Mouse (Mus musculus) monocyte, adult 2 months (primary cell): ENCODE results near the gene Fermt1.

Experiments
- DNase-seq, 2 experiments: peaks; one replicate each; pipeline ENCODE4 v3.0.0; 2022; ENCODE audit warnings: low spot score in 2 of 2, low read depth in 1 of 2

Fermt1 gene

DNA sequence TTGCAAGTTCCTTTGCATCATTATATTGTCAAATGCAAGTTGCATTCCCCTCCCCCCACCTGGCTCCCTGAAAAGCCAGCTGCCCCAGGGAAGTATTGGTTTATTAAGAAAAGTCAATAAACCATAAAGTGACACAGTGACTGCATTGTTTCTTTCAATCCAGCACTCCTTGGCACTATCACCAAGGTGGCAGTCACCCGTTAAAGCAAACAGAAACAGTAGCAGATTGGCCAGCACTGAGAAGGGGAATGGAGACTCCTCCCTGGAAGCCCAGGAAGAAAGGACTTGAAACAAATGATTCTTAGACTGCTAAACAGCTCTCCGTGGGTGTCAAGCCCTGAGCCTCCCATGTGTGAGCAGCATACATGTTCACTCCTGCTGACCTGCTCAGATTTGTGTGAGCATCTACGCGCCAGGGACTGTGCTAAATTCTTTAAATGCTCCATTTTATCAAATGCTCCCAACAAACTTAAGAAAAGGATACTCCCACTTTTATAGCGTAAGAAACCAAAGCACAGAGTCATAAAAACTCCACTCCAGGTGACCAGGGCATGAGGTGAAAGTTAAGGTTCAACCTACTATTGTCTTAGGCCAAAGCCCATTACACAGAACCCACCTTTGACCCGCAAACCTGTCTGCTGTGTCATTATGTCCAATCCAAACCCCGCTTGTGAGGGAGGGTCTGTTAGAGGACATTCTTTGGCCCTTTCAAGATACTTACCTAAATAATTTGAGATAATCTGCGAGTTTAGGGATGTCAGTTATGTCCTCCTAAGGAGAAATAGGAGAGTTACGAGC is 23.4 kb downstream of the Fermt1 start:
- DNase-seq, result no peak

DNA sequence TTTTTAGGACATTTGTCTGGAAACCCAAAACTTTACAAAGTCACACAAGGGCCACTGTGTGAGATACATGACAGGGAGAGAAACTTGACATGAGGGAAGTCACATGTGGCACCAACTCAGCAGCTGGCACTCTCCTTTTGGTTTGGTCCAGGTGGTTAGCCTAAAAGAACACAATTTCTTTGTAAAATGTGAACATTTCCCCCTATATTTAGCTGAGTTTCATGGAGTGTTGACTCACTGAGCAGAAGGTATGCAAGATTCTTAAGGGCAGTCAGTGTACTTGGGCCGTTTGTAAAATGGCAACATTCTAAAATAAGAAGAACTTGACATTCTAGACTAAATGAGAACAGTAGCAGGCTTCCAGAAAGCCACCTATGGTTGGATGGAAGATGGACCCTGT is 30.9 kb downstream of the Fermt1 start:
- no peak for DNase-seq

DNA sequence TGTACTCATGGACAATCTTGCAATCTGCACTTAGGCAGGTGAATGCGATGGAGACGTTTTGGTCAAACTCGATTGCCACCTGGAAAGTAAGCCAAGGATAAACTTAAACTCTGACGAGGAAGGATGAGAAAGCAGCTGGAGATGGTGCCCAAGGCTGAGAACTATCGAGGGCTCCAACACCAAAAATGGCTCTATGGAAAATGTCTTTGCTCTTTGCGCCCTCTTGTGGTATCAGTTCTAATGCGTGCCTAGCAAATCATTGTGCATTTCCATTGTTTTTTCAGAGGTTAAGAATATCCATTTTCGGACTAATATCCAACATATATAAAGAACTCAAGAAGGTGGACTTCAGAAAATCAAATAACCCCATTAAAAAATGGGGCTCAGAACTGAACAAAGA is 38.9 kb downstream of the Fermt1 start:
- DNase-seq, result no peak

DNA sequence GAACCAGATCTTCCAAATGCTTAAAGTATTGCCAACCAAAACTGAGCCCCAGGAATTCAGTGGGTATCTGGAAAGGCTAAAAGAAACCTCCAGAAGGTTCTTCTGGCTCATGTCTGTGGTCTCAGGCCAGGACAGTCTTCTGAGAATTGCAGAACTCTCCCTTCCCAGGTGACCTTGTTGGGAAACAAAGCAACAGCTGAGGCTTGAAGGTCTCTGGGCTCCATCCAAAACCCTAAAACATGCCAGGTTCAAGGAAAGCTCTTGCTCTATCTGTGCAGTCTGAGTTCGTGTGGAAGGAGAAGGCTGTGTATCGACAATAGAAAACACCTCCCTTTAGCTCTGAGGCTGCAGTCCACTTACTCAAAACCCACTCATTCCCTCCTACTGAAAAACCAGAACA is 40.7 kb downstream of the Fermt1 start:
- no peak for DNase-seq

DNA sequence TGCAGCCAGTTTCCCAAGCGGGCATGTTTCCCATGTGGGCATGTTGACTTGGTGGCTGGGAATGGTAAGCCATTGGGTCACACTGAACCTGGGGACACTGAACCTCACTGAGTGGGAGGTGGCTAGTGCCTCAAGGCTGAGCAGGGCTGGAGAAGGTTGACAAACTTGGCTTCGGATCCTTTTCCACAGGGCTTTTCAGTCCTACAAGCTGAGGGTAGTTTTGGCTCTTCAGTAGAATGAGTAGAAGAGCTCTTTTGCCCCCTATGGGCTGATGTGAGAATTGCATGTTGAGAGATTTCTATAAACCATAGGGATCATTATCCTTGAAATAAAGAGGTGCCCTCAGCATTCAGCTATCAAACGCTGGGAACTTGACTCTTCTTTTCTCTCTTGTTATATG is 42.2 kb downstream of the Fermt1 start:
- no peak for DNase-seq

DNA sequence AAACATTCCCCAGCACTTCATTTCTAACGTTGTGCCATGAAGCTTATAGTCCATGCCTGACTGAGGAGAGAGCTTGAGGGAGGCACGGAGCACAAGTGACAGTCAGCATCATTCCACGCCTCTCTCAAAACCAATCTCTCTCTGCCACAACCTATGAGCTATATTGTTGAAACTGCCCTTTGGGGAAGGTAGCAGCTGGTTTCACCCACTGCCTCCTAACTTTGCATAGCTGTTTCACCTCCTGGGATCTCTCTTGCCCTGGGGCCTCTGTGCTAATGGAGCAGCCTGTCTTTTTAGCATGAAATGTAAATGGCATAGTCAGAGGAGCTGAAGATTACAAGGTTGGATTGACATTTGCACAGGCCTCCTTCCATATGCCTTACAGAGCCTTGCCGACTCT is 43.6 kb downstream of the Fermt1 start:
- no peak for DNase-seq

DNA sequence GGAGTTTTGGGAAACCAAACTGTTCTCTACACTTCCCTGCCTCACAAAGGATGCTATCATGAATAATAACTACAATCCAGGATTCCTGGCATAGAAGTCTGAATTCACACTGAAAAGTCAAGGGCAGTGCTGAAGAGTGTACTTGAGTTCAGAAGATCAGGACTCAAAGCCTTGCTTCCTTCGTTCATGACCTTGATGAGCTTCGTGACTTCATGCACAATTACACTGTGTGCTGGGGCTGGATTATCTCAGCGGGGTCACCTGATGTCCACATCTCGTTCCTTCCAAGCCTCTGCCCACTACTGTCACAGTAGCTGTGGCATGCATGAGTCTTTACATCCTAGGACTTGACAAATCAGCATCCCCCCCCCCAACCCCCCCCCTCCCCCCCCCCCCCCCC is 44.1 kb downstream of the Fermt1 start:
- DNase-seq, result no peak

DNA sequence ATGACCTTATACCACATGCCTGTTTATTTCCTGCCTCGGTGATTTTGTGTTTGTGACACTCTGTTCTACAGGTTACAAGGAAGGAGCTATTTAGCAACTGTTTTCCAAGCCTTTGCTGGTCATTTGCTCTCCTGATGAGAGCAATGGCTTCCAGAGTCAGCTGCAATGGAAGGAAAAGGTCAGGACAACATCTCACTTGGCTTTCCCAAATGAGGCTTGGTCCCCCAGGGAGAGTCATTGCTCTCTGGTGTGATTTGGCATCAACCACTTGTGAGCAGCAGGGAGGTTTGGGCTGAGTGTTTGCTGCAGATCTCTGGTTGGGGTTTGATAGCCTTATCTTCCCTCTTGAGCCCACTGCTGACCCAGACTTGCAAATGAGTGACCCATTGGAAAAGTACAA is 45.1 kb downstream of the Fermt1 start:
- DNase-seq, result no peak

DNA sequence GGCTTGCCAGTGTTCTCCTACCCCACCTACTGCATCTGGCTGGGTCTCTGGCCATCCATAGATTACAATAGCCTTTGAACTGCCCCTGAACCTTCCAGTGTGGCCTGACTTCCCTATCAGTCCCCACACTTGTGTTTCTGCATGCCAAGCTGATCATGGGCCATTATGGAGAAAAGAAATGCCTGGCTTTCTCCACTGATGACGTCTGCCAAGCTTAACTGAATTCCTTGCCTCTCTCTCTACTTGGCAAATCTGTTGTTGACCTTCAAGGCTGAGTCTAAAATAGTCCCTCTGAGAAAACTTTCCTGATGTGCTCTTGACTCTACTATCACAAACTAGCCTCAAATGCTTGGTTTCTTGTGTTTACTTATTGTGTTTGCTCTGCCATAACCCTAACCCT is 47.5 kb downstream of the Fermt1 start:
- no peak for DNase-seq

DNA sequence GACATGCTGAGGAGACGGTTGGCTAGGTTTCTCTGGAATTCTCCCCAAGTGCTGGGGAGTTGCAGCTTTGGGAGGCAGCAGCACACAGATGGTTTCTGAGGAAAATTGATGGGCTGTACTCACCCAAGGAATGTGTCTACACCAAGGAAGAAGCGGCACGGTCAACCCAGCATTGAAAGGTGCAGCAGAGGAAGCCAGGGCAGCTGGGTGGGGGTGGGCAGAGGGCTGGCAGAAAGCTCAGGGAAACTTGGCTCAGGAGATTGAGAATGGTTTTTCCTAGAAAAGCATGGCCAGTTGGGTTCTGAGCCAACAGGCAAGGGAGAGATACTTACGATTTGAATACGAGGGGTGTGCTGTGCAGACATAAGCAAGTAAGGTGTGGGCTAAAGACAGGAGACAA is 51.9 kb downstream of the Fermt1 start:
- no peak for DNase-seq

DNA sequence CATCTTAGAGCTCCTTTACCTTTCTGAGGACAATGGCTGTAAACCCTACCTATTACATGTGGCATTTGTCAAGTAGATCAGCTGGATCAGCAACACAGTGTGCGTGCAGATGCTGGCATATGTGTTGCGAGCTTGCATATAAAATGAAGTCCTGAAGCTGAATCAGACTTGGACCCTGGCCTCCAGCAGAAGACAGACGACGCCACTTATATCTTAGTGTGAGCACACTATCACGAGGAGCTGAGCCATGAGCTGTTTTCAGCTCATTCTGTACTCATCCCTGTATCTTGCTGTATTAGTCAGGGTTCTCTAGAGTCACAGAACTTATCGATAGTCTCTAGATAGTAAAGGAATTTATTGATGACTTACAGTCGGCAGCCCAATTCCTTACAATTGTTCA is 60.4 kb downstream of the Fermt1 start:
- DNase-seq, result no peak

DNA sequence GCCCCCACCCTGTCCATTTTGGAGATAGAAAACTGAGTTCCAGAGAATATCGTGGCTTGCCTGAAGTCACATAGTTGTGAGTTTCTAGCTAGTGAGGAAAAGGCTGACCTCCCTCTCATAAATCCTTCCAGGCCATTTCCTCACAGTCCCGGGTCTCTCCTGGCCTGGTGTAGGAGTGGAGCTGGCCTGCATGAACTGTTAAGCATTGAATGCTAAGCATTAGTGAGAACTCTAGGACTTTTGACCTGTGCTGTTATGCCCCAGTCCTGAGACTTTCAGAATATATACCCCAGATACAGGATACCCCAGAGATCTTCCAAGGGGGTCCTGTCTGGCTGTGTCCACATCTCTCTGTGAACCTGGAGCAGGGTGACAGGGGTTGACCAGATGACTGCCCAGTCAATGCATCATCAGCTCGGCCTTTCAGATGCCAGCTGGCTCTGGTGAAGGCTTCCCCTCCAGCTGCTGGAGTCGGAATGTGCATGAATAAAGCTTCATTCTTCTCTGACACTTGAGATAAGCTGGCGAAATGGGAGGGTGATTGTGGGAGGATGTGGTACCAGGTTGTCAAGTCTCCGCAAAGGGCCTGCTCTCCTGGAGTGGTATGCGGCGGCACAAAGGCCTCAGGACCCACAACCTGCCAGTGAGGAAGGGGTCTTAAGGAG is 61.3 kb downstream of the Fermt1 start:
- DNase-seq, result no peak

DNA sequence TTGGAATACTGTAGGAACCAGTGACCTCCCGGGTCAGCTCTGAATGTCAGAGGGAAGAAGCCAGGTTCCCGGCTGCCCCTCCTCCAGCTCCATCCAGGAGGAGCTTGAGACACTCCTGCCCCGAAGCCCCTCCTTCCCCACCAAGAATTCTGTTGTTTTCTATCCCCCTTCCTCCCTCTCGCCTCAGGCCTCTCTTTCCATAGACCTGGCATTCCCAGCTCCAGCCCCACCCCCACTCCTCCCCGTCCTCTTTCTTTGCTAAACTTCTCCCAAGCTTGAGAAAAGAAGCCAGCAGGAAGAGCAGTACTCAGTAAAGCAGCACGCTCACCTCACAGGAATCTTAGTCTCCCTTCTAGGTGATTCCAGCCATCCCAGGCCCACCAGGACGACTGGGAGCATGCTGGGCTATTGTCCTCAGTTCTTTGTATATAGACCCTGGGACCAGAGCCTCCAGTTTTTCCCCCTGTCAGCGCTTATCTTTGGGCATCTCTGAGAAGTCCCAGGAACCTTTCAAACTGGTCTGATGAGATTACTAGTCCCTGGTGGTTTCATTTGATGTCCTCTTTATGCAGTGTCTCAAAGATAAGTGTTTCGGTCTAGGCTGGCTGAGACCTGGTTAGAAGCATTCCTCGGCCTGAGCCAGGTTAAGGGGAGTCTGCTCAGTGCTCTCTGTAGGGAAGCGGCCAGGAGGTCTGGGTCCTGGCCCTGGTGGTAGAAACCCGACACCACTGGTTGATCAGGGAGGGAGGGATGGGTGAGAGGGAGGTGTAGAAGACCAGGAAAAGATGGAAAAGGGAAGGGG is 64.7 kb downstream of the Fermt1 start, which contains the start of gene Lrrn4:
Gene Lrrn4, minus strand, starts transcription at position 48 of the 802 bp plus-strand sequence.
- no peak for DNase-seq

DNA sequence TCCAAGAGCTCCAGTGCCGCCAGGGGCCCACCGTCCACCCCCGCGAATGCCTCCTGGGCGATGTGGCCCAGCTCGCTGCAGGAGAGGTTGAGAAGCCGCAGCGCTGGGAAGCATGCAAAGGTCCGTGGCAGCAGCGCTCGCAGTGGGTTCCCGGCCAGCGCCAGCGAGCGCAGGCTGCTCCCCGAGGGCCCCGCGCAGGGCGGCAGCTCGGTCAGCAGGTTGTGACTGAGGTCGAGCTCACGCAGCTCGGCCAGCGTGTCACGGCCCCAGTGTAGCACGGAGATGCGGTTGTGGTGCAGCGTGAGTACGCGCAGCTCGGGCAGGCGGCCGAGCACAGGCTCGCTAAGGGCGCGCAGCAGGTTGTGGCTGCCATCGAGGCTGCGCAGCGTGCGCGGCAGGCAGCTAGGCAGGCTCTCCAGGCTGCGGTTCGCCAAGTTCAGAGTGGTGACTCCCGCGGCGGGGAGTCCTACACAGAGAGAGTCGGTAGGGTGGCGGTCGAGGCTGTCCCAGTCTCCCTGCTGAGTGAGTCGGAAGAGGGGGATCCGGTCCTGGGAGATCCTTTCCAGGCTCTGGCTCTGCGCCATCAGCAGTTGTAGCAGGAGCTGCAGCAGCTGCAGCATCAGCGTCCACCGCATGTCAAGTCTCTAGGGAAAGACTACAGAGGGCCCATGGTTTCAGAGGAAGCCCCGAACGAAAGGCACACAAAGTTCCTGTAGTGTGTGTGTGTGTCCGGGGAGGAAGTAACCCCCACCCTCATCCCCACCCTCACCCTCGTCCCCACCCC is 66.3 kb downstream of the Fermt1 start:
- no peak for DNase-seq

DNA sequence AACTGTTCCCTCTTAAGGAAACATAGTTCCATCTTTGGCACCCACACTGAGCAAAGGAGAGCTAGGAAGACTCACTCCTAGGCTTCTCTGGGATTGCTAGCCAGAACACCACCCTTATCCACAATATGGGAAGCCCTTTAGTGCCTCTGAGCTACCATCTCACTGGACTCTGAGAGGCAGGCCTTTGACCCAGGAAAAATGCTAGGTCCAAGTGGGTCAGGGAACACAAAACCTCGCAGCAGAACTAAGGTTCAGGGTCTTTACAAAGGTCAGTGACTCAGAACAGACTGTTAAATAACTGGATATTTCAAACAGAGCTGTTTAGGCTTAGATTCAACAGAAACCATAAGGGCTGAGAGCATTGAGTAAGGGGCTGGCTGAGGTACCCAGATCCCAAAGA is 68.7 kb downstream of the Fermt1 start:
- DNase-seq, result no peak

DNA sequence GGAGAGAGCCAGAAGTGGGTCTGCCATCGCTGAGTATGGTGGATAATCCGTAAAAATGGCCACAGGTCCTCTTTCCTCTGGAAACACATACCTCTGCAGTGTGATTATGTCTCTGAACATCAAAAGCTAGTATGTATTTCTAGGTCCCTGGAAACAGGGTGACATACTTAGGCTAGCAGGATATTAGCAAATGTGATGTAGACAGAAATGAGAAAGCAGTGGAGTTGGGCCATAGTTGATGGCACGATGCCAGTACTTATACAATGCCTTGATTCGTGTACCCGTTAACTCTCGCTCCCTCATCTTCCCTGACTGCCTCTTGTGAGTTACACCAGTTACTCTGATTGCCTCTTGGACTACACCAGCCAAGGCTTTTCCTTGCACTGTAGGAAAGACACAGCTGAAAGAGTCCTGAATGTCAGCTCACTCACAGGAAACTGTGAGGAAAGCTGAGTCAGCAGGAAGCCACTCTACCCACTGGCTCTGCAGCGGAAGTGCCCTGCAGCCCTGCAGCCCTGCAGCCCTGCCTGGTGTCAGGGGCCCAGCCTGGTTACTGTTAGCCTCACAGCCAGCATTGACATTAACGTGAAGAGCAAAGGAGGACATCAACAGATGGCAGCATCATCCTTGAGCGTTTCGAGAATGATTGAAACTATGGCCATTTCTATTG is 71.9 kb downstream of the Fermt1 start:
- DNase-seq, result no peak

DNA sequence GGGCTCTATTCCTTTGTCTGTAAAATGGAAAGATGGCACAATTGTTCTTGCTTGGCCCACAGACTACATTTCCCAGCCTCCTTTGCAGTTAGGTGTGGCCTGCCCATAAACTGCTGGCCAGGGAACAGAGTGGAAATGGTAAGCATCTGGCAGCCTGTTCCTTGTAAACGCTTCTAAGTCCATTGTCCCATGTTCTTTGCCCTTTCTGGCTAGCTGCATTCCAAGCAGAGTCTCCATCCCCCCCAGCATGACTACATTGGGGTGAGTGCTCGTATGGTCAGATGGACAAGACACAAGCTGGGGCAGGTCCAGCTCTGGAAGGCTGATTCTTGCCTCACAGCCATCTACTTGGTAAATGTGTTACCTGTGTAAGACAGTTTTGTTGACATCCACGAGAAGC is 74.0 kb downstream of the Fermt1 start:
- no peak for DNase-seq

DNA sequence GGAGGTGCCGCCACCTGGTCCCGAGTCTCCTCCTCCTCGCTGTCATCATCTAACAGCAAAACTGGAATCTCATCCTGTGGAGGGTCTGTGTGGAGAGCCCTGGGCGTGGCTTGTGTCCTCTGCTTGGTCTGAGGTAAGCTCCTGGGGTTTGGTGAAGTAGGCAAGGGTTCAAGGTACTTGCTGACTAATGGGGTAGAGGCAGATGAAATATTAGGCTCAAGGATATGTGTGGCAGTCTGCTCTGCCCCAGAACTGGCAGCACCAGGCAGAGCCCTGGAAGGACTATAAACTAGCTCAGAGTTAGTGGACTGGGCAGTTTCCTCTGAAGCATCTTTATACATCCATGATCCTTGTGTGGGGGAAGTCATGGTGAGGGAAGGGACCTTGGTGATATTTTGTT is 75.4 kb downstream of the Fermt1 start:
- no peak for DNase-seq

DNA sequence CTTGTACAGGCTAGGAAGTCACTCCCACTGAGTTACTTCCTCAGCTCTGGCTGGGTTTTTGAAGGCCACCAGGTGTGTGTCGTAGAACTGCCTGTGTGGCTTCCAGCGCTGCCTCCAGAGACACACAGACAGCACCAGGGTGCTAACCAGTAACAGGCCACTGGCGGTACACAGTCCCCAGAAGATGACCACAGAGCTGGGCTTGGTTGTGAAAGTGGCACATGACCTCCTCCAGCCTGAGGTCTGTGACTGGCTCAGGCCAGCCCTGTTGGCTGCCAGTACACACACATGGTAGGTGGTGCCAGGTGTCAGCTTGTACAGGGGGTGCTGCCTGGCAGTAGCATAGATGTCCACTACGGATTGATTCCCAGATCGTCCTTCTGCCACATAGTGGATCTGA is 76.0 kb downstream of the Fermt1 start:
- DNase-seq, result no peak

DNA sequence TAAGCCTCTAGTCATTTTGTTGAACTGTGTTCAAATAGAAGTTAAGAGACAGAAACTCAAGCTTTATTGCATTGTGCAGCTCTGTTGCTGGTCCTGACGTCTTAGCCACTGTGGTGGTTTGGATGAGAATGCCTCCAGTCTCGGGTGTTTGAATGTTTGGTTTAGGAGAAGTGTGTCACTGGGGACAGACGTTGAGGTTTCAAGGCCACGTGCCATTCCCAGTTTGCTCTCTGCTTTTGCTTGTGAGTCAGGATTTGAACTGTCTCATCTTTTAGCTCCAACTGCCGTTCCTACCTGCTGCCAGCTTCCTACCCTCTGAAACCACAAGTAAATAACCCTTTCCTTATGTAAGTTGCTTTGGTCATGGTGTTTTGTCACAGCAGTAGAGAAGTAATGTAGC is 78.2 kb downstream of the Fermt1 start:
- no peak for DNase-seq

DNA sequence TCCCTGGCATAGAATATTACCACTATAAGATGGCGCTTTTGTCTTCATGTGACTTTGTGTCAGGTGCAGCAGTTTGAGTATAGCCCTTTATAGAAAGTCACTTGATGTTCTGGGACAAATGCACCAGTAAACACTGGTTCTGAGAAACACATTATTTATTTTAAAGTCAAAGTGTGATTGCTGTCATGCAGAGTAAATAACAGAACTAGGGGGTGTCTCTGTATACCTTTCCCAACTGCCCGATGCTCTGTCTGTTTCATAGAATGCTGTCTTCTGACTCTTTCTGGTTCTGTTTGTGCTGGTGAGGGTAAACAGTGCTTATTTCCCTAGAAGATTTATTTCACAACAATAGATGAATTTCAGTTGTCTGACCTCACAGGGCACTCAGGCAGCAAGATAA is 82.4 kb downstream of the Fermt1 start:
- DNase-seq, result no peak
